Mouse (Mus musculus): ENCODE data around the gene Frrs1l. TPM values are rescaled to one million over a fixed set of nuclear protein-coding genes. Genes with fewer than 3 reads are reported as not detected.

Gene Frrs1l
- polyA plus RNA-seq, 1 experiment, result under 0.01 TPM

DNA sequence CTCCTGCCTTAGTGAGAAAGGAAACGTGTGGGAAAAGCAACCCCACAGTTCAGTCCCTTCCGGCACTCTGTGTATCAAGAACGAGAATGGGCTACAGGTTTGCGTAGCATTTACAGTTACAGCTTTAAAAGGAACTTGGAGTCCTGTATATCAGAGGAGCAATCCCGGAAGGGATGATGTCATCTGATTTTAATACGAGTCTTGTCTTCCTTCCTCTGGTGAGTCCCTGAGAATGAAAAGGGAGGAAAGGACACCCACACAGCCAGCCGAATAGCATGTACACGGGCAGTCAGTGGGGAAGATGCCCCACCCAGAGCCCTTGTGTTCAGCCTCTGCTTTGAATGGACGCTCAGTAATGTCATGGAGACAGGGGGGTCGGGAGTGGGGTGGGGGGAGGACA lies 37.8 kb upstream of the Frrs1l start:
- H3K27me3 ChIP-seq (ENCODE audit: control insufficient read depth, insufficient read depth, insufficient read length), result peaks cover 18% of the 10 kb centered on the region
- H3K36me3 ChIP-seq (ENCODE audit: control insufficient read depth, insufficient read depth), result no peaks in the 10 kb centered on the region
- no peaks in the 10 kb centered on the region for H3K79me2 ChIP-seq (ENCODE audit: control insufficient read depth, insufficient read depth)
- H3K79me3 ChIP-seq (ENCODE audit: low read depth), result no peaks in the 10 kb centered on the region
- no peak for TF ChIP-seq USF1 (IDR thresholded peaks at IDR 0.05; ENCODE audit: low read depth)
- H3K4me3 ChIP-seq (ENCODE audit: insufficient read depth, poor library complexity, severe bottlenecking), result no peak overlapping the region
- no peak overlapping the region for H3ac ChIP-seq (ENCODE audit: control insufficient read depth, insufficient read length, low read depth)

DNA sequence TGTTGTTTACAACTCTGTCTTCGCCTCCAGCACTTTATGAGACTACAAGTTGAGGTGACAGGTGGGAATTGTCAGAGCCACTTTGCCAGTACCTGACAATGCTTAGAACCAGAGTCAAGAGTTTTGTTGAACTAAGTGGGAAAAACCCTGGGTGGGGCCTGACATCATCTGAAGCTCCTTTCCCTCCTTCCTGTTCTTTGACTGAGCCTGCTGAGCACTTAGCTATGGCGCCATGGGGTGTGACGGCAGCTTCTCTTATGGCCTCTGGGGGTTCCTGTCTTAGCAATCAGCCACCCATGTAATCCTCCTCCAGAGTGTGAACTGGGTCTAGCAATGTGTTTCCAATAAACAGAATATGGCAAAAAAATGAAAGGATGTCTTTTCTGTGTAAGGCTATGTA lies 33.3 kb upstream of the Frrs1l start:
- Histone ChIP-seq H3ac (ENCODE audit: control insufficient read depth, insufficient read length, low read depth) (no peak overlapping the region), H3K27me3 (ENCODE audit: control insufficient read depth, insufficient read depth, insufficient read length) (peaks cover 10% of the 10 kb centered on the region)

GRCm38 (mm10) chr4:57021288-57021687 lies 31.1 kb upstream of the Frrs1l start:
- Histone ChIP-seq H3K36me3 (ENCODE audit: control insufficient read depth, insufficient read depth) (no peaks in the 10 kb centered on the region), H3K4me3 (ENCODE audit: insufficient read depth, poor library complexity, severe bottlenecking) (no peak overlapping the region), H3K79me3 (ENCODE audit: low read depth) (no peaks in the 10 kb centered on the region), H3ac (ENCODE audit: control insufficient read depth, insufficient read length, low read depth) (no peak overlapping the region), H3K79me2 (ENCODE audit: control insufficient read depth, insufficient read depth) (no peaks in the 10 kb centered on the region), H3K27me3 (ENCODE audit: control insufficient read depth, insufficient read depth, insufficient read length) (peaks cover 13% of the 10 kb centered on the region)
- TF ChIP-seq CTCF (IDR thresholded peaks at IDR 0.05; ENCODE audit: control insufficient read depth, insufficient read depth, insufficient read length), result no peak
- TF ChIP-seq MYOD1 (IDR thresholded peaks at IDR 0.05; ENCODE audit: control insufficient read depth, insufficient read length, low read depth), result no peak
- no peak for TF ChIP-seq MAX (IDR thresholded peaks at IDR 0.05)
- TF ChIP-seq FOSL1 (IDR thresholded peaks at IDR 0.05; ENCODE audit: insufficient read depth, low read length, poor library complexity, severe bottlenecking), result no peak
- no peak for TF ChIP-seq CEBPB (IDR thresholded peaks at IDR 0.05; ENCODE audit: low read depth)
- no peak for TF ChIP-seq MYOG (IDR thresholded peaks at IDR 0.05; ENCODE audit: control insufficient read depth, extremely low read depth, insufficient read length)
- TF ChIP-seq USF1 (IDR thresholded peaks at IDR 0.05; ENCODE audit: low read depth), result no peak

More for the DNA sequence above, 33.3 kb upstream of the Frrs1l start:
- H3K4me3 ChIP-seq (ENCODE audit: insufficient read depth, poor library complexity, severe bottlenecking), result no peak overlapping the region
- no peak for TF ChIP-seq MAX (IDR thresholded peaks at IDR 0.05)
- no peak for TF ChIP-seq CEBPB (IDR thresholded peaks at IDR 0.05; ENCODE audit: low read depth)
- TF ChIP-seq FOSL1 (IDR thresholded peaks at IDR 0.05; ENCODE audit: insufficient read depth, low read length, poor library complexity, severe bottlenecking), result no peak
- no peak for TF ChIP-seq MYOD1 (IDR thresholded peaks at IDR 0.05; ENCODE audit: control insufficient read depth, insufficient read length, low read depth)
- no peak for TF ChIP-seq MYOG (IDR thresholded peaks at IDR 0.05; ENCODE audit: control insufficient read depth, extremely low read depth, insufficient read length)
- no peak for TF ChIP-seq CTCF (IDR thresholded peaks at IDR 0.05; ENCODE audit: control insufficient read depth, insufficient read depth, insufficient read length)
- TF ChIP-seq USF1 (IDR thresholded peaks at IDR 0.05; ENCODE audit: low read depth), result no peak
- H3K36me3 ChIP-seq (ENCODE audit: control insufficient read depth, insufficient read depth), result no peaks in the 10 kb centered on the region
- H3K79me3 ChIP-seq (ENCODE audit: low read depth), result no peaks in the 10 kb centered on the region
- H3K79me2 ChIP-seq (ENCODE audit: control insufficient read depth, insufficient read depth), result no peaks in the 10 kb centered on the region

- TF ChIP-seq MAX (IDR thresholded peaks at IDR 0.05) (no peak), CTCF (IDR thresholded peaks at IDR 0.05; ENCODE audit: control insufficient read depth, insufficient read depth, insufficient read length) (no peak), MYOD1 (IDR thresholded peaks at IDR 0.05; ENCODE audit: control insufficient read depth, insufficient read length, low read depth) (no peak), USF1 (IDR thresholded peaks at IDR 0.05; ENCODE audit: low read depth) (no peak), CEBPB (IDR thresholded peaks at IDR 0.05; ENCODE audit: low read depth) (no peak), FOSL1 (IDR thresholded peaks at IDR 0.05; ENCODE audit: insufficient read depth, low read length, poor library complexity, severe bottlenecking) (no peak), MYOG (IDR thresholded peaks at IDR 0.05; ENCODE audit: control insufficient read depth, extremely low read depth, insufficient read length) (no peak)
- no peaks in the 10 kb centered on the region for H3K36me3 ChIP-seq (ENCODE audit: control insufficient read depth, insufficient read depth)
- no peaks in the 10 kb centered on the region for H3K79me2 ChIP-seq (ENCODE audit: control insufficient read depth, insufficient read depth)
- no peak overlapping the region for H3ac ChIP-seq (ENCODE audit: control insufficient read depth, insufficient read length, low read depth)
- no peak overlapping the region for H3K4me3 ChIP-seq (ENCODE audit: insufficient read depth, poor library complexity, severe bottlenecking)
- peaks cover 49% of the 10 kb centered on the region for H3K27me3 ChIP-seq (ENCODE audit: control insufficient read depth, insufficient read depth, insufficient read length)
- no peaks in the 10 kb centered on the region for H3K79me3 ChIP-seq (ENCODE audit: low read depth)
Observed at GRCm38 (mm10) chr4:57017229-57017628, 27.0 kb upstream of the Frrs1l start.

- no peak overlapping the region for H3ac ChIP-seq (ENCODE audit: control insufficient read depth, insufficient read length, low read depth)
Observed at GRCm38 (mm10) chr4:57016366-57017171, 26.4 kb upstream of the Frrs1l start.

GRCm38 (mm10) chr4:57015032-57015431 lies 24.8 kb upstream of the Frrs1l start:
- Histone ChIP-seq H3K4me3 (ENCODE audit: insufficient read depth, poor library complexity, severe bottlenecking) (no peak overlapping the region), H3K79me3 (ENCODE audit: low read depth) (no peaks in the 10 kb centered on the region), H3K36me3 (ENCODE audit: control insufficient read depth, insufficient read depth) (no peaks in the 10 kb centered on the region), H3K79me2 (ENCODE audit: control insufficient read depth, insufficient read depth) (no peaks in the 10 kb centered on the region), H3ac (ENCODE audit: control insufficient read depth, insufficient read length, low read depth) (no peak overlapping the region), H3K27me3 (ENCODE audit: control insufficient read depth, insufficient read depth, insufficient read length) (peaks cover 63% of the 10 kb centered on the region)
- TF ChIP-seq USF1 (IDR thresholded peaks at IDR 0.05; ENCODE audit: low read depth), result no peak

More at GRCm38 (mm10) chr4:57016366-57017171, 26.4 kb upstream of the Frrs1l start:
- H3K36me3 ChIP-seq (ENCODE audit: control insufficient read depth, insufficient read depth), result no peaks in the 10 kb centered on the region
- no peak overlapping the region for H3K4me3 ChIP-seq (ENCODE audit: insufficient read depth, poor library complexity, severe bottlenecking)
- H3K79me3 ChIP-seq (ENCODE audit: low read depth), result no peaks in the 10 kb centered on the region
- peaks cover 55% of the 10 kb centered on the region for H3K27me3 ChIP-seq (ENCODE audit: control insufficient read depth, insufficient read depth, insufficient read length)
- TF ChIP-seq USF1 (IDR thresholded peaks at IDR 0.05; ENCODE audit: low read depth), result no peak
- H3K79me2 ChIP-seq (ENCODE audit: control insufficient read depth, insufficient read depth), result no peaks in the 10 kb centered on the region

All from C2C12 (cell line).